Mouse (Mus musculus): ENCODE data around the gene Olfr1427. TPM values are rescaled to one million over a fixed set of nuclear protein-coding genes. Genes with fewer than 3 reads are reported as not detected.

Gene Olfr1427
- polyA plus RNA-seq (2017; shearing (Covaris generic)) = not detected

GRCm38 (mm10) chr19:12103234-12103633 is at the start of gene Olfr1427:
TSS of gene Olfr1427 (minus strand) at chr19:12103334.

GRCm38 (mm10) chr19:12123103-12123502 is 20.0 kb upstream of the Olfr1427 start, which contains the start of gene Olfr76:
TSS of gene Olfr76 (minus strand) at chr19:12123203.

GRCm38 (mm10) chr19:12115797-12116196 is 12.7 kb upstream of the Olfr1427 start, which contains the start of gene Olfr1428:
TSS of gene Olfr1428 (minus strand) at chr19:12115897.

GRCm38 (mm10) chr19:12091913-12092312 is 11.2 kb downstream of the Olfr1427 start, which contains the start of gene Olfr1426:
TSS of gene Olfr1426 (minus strand) at chr19:12092013.

GRCm38 (mm10) chr19:12077631-12078030 is 25.5 kb downstream of the Olfr1427 start, which contains the start of gene Olfr1425:
TSS of gene Olfr1425 (minus strand) at chr19:12077731.

GRCm38 (mm10) chr19:12062582-12062981 is 40.6 kb downstream of the Olfr1427 start, which contains the start of gene Olfr1424:
TSS of gene Olfr1424 (minus strand) at chr19:12062682.

Other genes starting within 250 kb of the Olfr1427 start
- not detected for gene Olfr1418, start 242.3 kb downstream of the Olfr1427 start, polyA plus RNA-seq (2017; shearing (Covaris generic))
- gene Olfr1419, start 228.2 kb downstream of the Olfr1427 start, polyA plus RNA-seq (2017; shearing (Covaris generic)) = not detected
- gene Olfr1420, start 216.8 kb downstream of the Olfr1427 start, polyA plus RNA-seq (2017; shearing (Covaris generic)) = not detected
- 19.9 TPM for gene Patl1, start 190.9 kb downstream of the Olfr1427 start, polyA plus RNA-seq (2017; shearing (Covaris generic))
- gene Osbp, start 137.4 kb downstream of the Olfr1427 start, polyA plus RNA-seq (2017; shearing (Covaris generic)) = 3.4 TPM
- not detected for gene Olfr1423, start 62.0 kb downstream of the Olfr1427 start, polyA plus RNA-seq (2017; shearing (Covaris generic))
- gene Olfr1424, start 40.7 kb downstream of the Olfr1427 start, polyA plus RNA-seq (2017; shearing (Covaris generic)) = not detected
- gene Olfr1425, start 25.6 kb downstream of the Olfr1427 start, polyA plus RNA-seq (2017; shearing (Covaris generic)) = not detected
- not detected for gene Olfr1426, start 11.3 kb downstream of the Olfr1427 start, polyA plus RNA-seq (2017; shearing (Covaris generic))
- gene Olfr1428, start 12.6 kb upstream of the Olfr1427 start, polyA plus RNA-seq (2017; shearing (Covaris generic)) = not detected
- not detected for gene Olfr76, start 19.9 kb upstream of the Olfr1427 start, polyA plus RNA-seq (2017; shearing (Covaris generic))
- 0.10 TPM for gene Olfr1555-ps1, start 66.8 kb upstream of the Olfr1427 start, polyA plus RNA-seq (2017; shearing (Covaris generic))
- gene Olfr1431, start 97.3 kb upstream of the Olfr1427 start, polyA plus RNA-seq (2017; shearing (Covaris generic)) = not detected
- gene Olfr1432, start 129.3 kb upstream of the Olfr1427 start, polyA plus RNA-seq (2017; shearing (Covaris generic)) = not detected
- gene Olfr262, start 138.3 kb upstream of the Olfr1427 start, polyA plus RNA-seq (2017; shearing (Covaris generic)) = not detected
- gene Olfr235, start 157.7 kb upstream of the Olfr1427 start, polyA plus RNA-seq (2017; shearing (Covaris generic)) = not detected
- gene Olfr1434, start 176.5 kb upstream of the Olfr1427 start, polyA plus RNA-seq (2017; shearing (Covaris generic)) = not detected
- gene Olfr1436, start 195.8 kb upstream of the Olfr1427 start, polyA plus RNA-seq (2017; shearing (Covaris generic)) = not detected
- not detected for gene Olfr1437, start 221.8 kb upstream of the Olfr1427 start, polyA plus RNA-seq (2017; shearing (Covaris generic))
- gene Olfr1438-ps1, start 232.6 kb upstream of the Olfr1427 start, polyA plus RNA-seq (2017; shearing (Covaris generic)) = not detected

Data from CD4-positive, CD25-positive, alpha-beta regulatory T cell, adult 9 weeks (primary cell).